Comparison of ENCODE assay signal across 9 mouse cellular contexts in genomic region chr10:13018510-13018909, GRCm38 (mm10). TPM values are rescaled to one million over a fixed set of nuclear protein-coding genes. Genes with fewer than 3 reads are reported as not detected.
A peak's percentile ranks its signal among the peaks of the same experiment; 100 is the strongest.
DNase-seq lines count a peak whose midpoint lies in the region; ATAC-seq and TF ChIP-seq lines count a peak whose summit lies in the region.
"Had no signal": no experiment of that assay in that cellular context is flagged by ENCODE, and none has a peak within 500 bp of the region (broad histone marks: within the 10 kb centered on the region; RNA-seq: fewer than 3 reads in every experiment).

No protein-coding gene starts in this region.

- no peak overlapping the region for H3K4me2 ChIP-seq in hindbrain, embryonic 15.5 days

- 0 out of 2 replicates have a peak, but pooled peaks have one; percentile 27 for ATAC-seq in hindbrain, embryonic 15.5 days (ENCODE audit: low FRiP score, low read depth)

- no peak overlapping the region for H3K9ac ChIP-seq in hindbrain, embryonic 15.5 days

- no peak overlapping the region for H3K4me3 ChIP-seq in cortical plate, adult 2 months (ENCODE audit: insufficient read depth, low read length)
- H3K4me3 ChIP-seq in hindbrain, embryonic 15.5 days, result no peak overlapping the region
- H3K4me3 ChIP-seq: myocyte had no signal

- no peaks in the 10 kb centered on the region for H3K4me1 ChIP-seq in cortical plate, adult 2 months (ENCODE audit: control insufficient read depth, insufficient read depth, low read length)
- no peaks in the 10 kb centered on the region for H3K4me1 ChIP-seq in hindbrain, embryonic 15.5 days (replicated peaks)

- H3K27me3 ChIP-seq in hindbrain, embryonic 15.5 days, result no peaks in the 10 kb centered on the region

- no peak for TF ChIP-seq POLR2A in cortical plate, adult 2 months (IDR thresholded peaks at IDR 0.05; ENCODE audit: extremely low read depth, insufficient read depth, low read length)

- WGBS in hindbrain, embryonic 15.5 days, result 61% methylated on average over 7 of the region's 7 CpGs

- intact Hi-C loops in gastrocnemius, postnatal 14 days (cut with DNase I; ENCODE audit: low total_unique reads), result loop anchor here (5.0 kb wide), 1 partner anchor 414 kb away; no protein-coding TSS in a partner anchor

- peak; percentile 44 for DNase-seq in gastrocnemius, postnatal 14 days
- no peak for DNase-seq in gastrocnemius, adult 18-20 months (ENCODE audit: low spot score)
- peak; percentile 32 for DNase-seq in ovary, postnatal 14 days (ENCODE audit: low spot score)
- no peak for DNase-seq in ovary, adult 18-20 months (ENCODE audit: low spot score)
- peak; percentile 46 for DNase-seq in right cerebral cortex, postnatal 4 days
- no peak for DNase-seq in T-cell, adult 2 months (ENCODE audit: low spot score)

- H3K9me3 ChIP-seq in hindbrain, embryonic 15.5 days, result no peaks in the 10 kb centered on the region

- H3K27ac ChIP-seq in cortical plate, adult 2 months (ENCODE audit: insufficient read depth, low read length), result no peak overlapping the region
- no peak overlapping the region for H3K27ac ChIP-seq in hindbrain, embryonic 15.5 days (replicated peaks)

- peak; percentile 50 for TF ChIP-seq CTCF in cortical plate, adult 2 months (IDR thresholded peaks at IDR 0.05; ENCODE audit: extremely low read depth, insufficient read depth, low read length)

- H3K36me3 ChIP-seq in hindbrain, embryonic 15.5 days, result no peaks in the 10 kb centered on the region

RNA-seq across cellular contexts. Expression of gene Sf3b5, which starts 13.4 kb away (rescaled TPM):
- 1 to 10 TPM; 4.3 to 5.1 TPM for total RNA-seq in gastrocnemius, postnatal 14 days (2021)
- total RNA-seq in gastrocnemius, adult 18-20 months (2021), result 1 to 10 TPM; 5.2 to 5.7 TPM
- 21.7 and 23.5 TPM in 2 replicates for polyA plus RNA-seq in cortical plate, adult 2 months (2012; rRNA removed)
- 23.6 and 24.3 TPM in 2 replicates for polyA plus RNA-seq in hindbrain, embryonic 15.5 days (2015; fragmentation: Nextera tagmentation; extraction: Ambion mirVana)

RNA-seq across cellular contexts. Expression of gene Plagl1, which starts 41.8 kb away (rescaled TPM):
- total RNA-seq in gastrocnemius, postnatal 14 days (2021), result 10 to 100 TPM; 32.3 to 38.6 TPM
- 1 to 10 TPM in 1 of 2 experiments, under 1 TPM in 1; 0.88 to 1.1 TPM for total RNA-seq in gastrocnemius, adult 18-20 months (2021)
- 16.0 and 18.4 TPM in 2 replicates for polyA plus RNA-seq in cortical plate, adult 2 months (2012; rRNA removed)
- 30.8 and 34.1 TPM in 2 replicates for polyA plus RNA-seq in hindbrain, embryonic 15.5 days (2015; fragmentation: Nextera tagmentation; extraction: Ambion mirVana)

RNA-seq across cellular contexts. Expression of gene Stx11, which starts 54.4 kb away (rescaled TPM):
- under 1 TPM; 0.44 to 0.47 TPM for total RNA-seq in gastrocnemius, postnatal 14 days (2021)
- under 1 TPM; 0.46 to 0.47 TPM for total RNA-seq in gastrocnemius, adult 18-20 months (2021)
- 0.15 and 0.25 TPM in 2 replicates for polyA plus RNA-seq in cortical plate, adult 2 months (2012; rRNA removed)
- polyA plus RNA-seq in hindbrain, embryonic 15.5 days (2015; fragmentation: Nextera tagmentation; extraction: Ambion mirVana), result 1.8 and 2.0 TPM in 2 replicates

Comparison
In these comparisons a context has a peak if more than half of its experiments do, and no peak if none do; other contexts are left out.
1. DNase-seq: peak in gastrocnemius, postnatal 14 days (single experiment), ovary, postnatal 14 days (single experiment) and right cerebral cortex, postnatal 4 days (single experiment); none in gastrocnemius, adult 18-20 months (single experiment), ovary, adult 18-20 months (single experiment) and T-cell, adult 2 months (single experiment).
2. RNA of gene Plagl1, which starts 41.8 kb away (total RNA-seq): 32.3 to 38.6 TPM in gastrocnemius, postnatal 14 days; 0.88 to 1.1 TPM in gastrocnemius, adult 18-20 months; every median in the first group is over 10 times any median in the second.